Mouse (Mus musculus) small intestine, adult 2 months (tissue): ENCODE measurements around the gene Ptpn14. TPM values are rescaled to one million over a fixed set of nuclear protein-coding genes. Genes with fewer than 3 reads are reported as not detected.

ENCODE experiments used
- H3K27ac ChIP-seq: fragments of 200-500 bp; 2 replicates; pipeline ENCODE4 v1.5.1; 2012; ENCODE audit warnings: low read depth, low read length, control low read depth, inconsistent platforms; ENCODE audit not compliant: insufficient read depth
- H3K27me3 ChIP-seq: fragments of 200-500 bp; 2 replicates; pipeline ENCODE4 v1.6.1; 2012; ENCODE audit warnings: mild to moderate bottlenecking, moderate library complexity, low read length, inconsistent platforms; ENCODE audit not compliant: control insufficient read depth, insufficient read depth
- H3K36me3 ChIP-seq: fragments of 200-500 bp; 2 replicates; pipeline ENCODE4 v1.6.1; 2012; ENCODE audit warnings: mild to moderate bottlenecking, low read length, control low read depth, inconsistent platforms; ENCODE audit not compliant: control insufficient read depth, insufficient read depth
- H3K4me1 ChIP-seq: fragments of 200-500 bp; 2 replicates; pipeline ENCODE4 v1.6.1; 2012; ENCODE audit warnings: low read length, inconsistent platforms, mixed read lengths; ENCODE audit not compliant: control insufficient read depth, insufficient read depth, insufficient read length
- H3K4me3 ChIP-seq: fragments of 200-500 bp; 2 replicates; pipeline ENCODE4 v1.5.1; 2012; ENCODE audit warnings: low read depth, mild to moderate bottlenecking, control low read depth, inconsistent platforms, low read length, moderate library complexity
- CTCF ChIP-seq: fragments of 200-500 bp; IDR thresholded peaks from 2 replicates; pipeline ENCODE4 v1.5.1; 2012; ENCODE audit warnings: low read depth, mild to moderate bottlenecking, control low read depth, inconsistent platforms, low read length, moderate library complexity, mixed read lengths; ENCODE audit not compliant: insufficient replicate concordance, insufficient read length; ENCODE audit errors: extremely low read depth
- POLR2A ChIP-seq: fragments of 200-500 bp; IDR thresholded peaks from 2 replicates; pipeline ENCODE4 v1.6.1; 2012; ENCODE audit warnings: low read depth, mild to moderate bottlenecking, control low read depth, inconsistent platforms, low read length, moderate library complexity
- WGBS: fragments of 180-500 bp; shearing (Covaris S2); methylation state at CpG from one replicate; pipeline ENCODE4 v1.1.7; 2018; 5-methylcytosine and 5-hydroxymethylcytosine counted together
- polyA plus RNA-seq: library from polyadenylated mRNA; depleted of rRNA; stranded (reverse); fragments of >200 nt; gene quantifications from 2 replicates; pipeline ENCODE4 v1.2.3, GENCODE M21; 2012

Ptpn14 gene
- polyA plus RNA-seq, 1 experiment: 2.5 TPM

DNA sequence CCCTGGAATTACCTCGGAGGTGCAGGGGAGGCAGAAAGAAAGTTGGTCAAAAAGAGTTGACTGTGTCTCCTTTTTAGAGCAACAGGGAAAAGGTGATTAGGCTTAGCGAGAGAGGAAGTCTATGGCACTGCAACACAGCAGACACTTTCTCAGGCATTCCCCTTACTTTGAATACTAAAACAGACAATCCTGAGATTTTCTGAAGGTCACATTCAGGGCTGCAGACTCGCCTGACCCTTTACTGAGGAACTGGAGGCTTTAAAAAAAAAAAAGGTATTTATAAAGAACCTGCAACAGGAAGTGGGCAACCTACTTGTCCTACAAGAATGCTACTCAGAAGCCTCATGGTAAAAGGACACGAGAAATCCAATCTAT, 189.0 kb downstream of the Ptpn14 start:
- 62% methylated on average over 4 of the region's 4 CpGs for WGBS
- Histone ChIP-seq H3K4me1 (peaks cover 9% of the 10 kb centered on the region), H3K27me3 (no peaks in the 10 kb centered on the region), H3K36me3 (peaks cover 2% of the 10 kb centered on the region; the same call in 1 of the 2 replicates), H3K4me3 (no peak overlapping the region), H3K27ac (no peak overlapping the region)
- TF ChIP-seq POLR2A (no peak), CTCF (no peak)

DNA sequence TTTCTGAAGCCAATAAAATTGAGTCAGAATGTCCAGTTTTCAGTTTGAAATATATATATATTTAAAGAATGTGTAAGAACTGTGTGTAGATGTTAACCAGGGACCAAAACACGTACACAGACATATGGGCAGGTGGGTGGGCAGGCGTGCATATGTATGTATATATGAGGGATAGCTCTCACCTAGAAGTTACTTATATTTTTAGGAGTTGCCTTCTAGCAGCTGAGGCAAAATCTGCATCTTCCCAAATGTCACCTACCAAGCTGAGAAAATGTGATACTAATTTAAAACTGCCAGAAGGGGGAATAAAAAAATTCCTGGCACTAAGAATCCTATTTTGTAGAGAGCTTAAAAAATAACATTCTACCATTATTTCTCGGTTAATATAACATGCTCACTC, 191.7 kb downstream of the Ptpn14 start:
- WGBS: 86% methylated on average over 3 of the region's 3 CpGs
- TF ChIP-seq CTCF (no peak), POLR2A (no peak)
- Histone ChIP-seq H3K27ac (no peak overlapping the region), H3K27me3 (no peaks in the 10 kb centered on the region), H3K36me3 (no peaks in the 10 kb centered on the region), H3K4me1 (peaks cover 14% of the 10 kb centered on the region), H3K4me3 (no peak overlapping the region)

DNA sequence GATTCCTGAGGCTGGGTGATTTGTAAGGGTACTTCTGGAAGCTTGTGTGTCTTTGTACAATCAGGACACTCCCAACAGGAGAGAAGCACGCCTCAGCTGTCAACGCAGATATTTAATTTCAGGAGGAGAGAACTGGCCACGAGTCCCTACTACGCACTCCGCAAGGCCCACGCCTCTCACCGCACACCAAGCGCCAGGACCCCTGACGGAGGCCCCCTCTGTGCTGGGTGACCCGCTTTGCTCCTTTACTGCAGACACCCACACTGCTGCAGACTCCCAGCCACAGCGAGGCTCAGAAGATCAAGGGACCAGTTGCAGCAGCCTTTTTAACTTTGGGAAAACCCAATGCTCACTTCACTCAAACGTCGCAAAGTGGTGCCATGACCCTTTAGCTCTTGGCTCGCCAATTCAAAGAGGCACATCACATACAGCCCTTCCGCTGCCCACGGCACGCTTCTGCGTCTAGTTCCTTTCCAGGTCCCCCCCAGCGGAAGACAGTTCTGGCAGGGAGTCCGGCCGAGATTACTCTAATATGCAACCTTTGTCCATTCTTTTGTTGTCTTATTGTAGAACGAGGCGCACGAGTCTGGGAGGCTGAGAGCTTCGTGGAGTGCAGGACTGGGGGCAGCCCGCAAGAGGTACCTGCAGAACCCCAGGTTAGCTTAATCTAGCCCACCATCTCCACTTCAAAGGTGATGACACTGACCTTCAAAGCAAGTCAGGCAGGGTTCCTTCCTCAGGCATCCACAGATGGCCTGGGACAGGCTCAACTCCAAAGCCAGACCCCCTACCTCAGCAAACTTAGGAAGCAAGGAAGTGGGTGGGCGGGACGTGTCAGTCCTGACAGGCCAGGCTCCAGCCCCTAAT, 192.9 kb downstream of the Ptpn14 start:
- Histone ChIP-seq H3K4me1 (peaks cover 14% of the 10 kb centered on the region), H3K4me3 (peak overlapping the region; percentile 93), H3K36me3 (no peaks in the 10 kb centered on the region), H3K27ac (no peak overlapping the region), H3K27me3 (no peaks in the 10 kb centered on the region)
- WGBS: 36% methylated on average over 28 of the region's 28 CpGs
- TF ChIP-seq CTCF (no peak), POLR2A (no peak)

DNA sequence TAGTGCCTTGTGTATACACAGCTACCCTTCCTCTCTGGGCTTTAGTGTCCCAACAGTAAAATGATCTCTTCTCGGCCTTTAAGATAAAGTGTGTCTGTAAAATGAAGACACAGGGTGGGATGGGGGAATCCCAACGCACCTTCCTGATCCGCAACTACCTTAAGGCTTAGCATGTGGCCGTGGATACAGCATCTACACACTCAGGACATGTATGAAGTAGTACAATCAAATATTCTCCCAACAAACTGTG, 193.4 kb downstream of the Ptpn14 start:
- Histone ChIP-seq H3K36me3 (no peaks in the 10 kb centered on the region), H3K27ac (no peak overlapping the region), H3K4me3 (peak overlapping the region; percentile 93), H3K27me3 (no peaks in the 10 kb centered on the region), H3K4me1 (peaks cover 14% of the 10 kb centered on the region)
- no peak for TF ChIP-seq CTCF
- no peak for TF ChIP-seq POLR2A
- 3% methylated on average over 4 of the region's 4 CpGs for WGBS

DNA sequence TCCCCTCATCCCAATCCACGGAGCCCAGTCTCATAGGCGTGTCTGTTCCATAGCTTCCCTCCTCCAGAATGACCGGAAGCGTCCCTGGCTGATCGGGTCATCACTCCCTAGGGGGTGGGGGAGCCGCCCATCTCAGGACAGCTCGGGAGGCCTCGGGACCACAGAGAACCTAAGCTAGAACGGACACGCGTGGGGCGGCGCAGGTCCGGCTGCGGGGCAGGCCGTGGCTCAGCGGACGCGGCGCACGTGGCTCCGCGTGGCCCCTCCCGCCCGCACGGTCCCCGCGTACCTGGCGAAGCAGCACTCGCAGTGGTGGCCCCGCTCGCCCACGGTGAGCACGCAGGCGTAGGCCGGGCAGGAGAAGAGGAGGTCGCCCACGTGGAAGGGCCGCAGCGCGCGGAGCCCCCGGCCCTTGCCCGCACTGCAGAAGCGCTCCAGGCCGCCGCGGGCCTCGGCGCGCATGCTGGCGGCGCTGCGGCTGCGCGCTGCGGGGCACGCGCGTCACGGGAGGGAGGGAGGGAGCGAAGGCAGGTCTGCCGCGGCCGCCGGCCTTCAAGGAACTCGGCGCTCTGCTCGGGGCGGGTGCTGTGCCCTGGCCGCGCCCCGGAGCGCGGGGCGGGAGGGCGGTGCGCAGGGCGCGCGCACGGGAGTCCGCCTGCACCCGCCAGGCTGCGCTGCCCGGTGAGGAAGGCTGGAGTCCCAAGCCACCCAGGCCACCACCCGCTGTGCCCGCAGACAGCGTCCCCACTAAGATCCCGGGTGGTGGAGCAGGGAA, 193.9 kb downstream of the Ptpn14 start, which contains the start of gene Smyd2:
Gene Smyd2 (minus strand): TSS at position 546 of the 775 bp plus-strand sequence.
- Histone ChIP-seq H3K4me3 (peak within 1 kb of the TSS; percentile 93), H3K36me3 (no peaks in the 10 kb centered on the region), H3K27ac (peak within 1 kb of the TSS; percentile 40; the same call in 1 of the 2 replicates), H3K4me1 (peaks cover 14% of the 10 kb centered on the region), H3K27me3 (no peaks in the 10 kb centered on the region)
- TF ChIP-seq CTCF (peak; percentile 24; the same call in 1 of the 2 replicates), POLR2A (no peak; the same call in 1 of the 2 replicates)
- WGBS: under 1% methylated on average over 78 of the region's 90 CpGs

DNA sequence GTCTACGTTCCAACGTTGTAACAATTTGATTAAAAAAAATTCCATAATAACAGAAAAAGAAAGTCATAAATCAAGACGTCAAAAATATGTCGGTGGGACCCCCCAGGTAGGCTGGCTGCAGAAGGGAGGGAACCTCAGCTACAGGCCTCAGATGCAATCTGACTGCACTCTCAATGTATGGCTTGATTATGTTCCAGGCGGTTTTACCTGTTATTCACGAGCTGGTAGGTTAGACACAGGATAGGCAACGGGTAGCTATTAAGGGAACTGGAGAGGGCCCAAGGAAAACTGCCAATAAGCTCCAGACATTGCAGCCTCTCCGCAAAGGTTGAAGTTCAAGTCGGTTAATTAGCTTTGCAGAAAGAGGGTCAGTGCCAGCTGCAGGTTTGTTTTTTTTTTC, 194.7 kb downstream of the Ptpn14 start:
- Histone ChIP-seq H3K36me3 (no peaks in the 10 kb centered on the region), H3K4me3 (peak overlapping the region; percentile 93; the same call in 1 of the 2 replicates), H3K4me1 (peaks cover 14% of the 10 kb centered on the region), H3K27me3 (no peaks in the 10 kb centered on the region), H3K27ac (peak overlapping the region; percentile 40; the same call in 1 of the 2 replicates)
- 10% methylated on average over 9 of the region's 9 CpGs for WGBS
- no peak; the same call in 1 of the 2 replicates for TF ChIP-seq CTCF
- no peak for TF ChIP-seq POLR2A

DNA sequence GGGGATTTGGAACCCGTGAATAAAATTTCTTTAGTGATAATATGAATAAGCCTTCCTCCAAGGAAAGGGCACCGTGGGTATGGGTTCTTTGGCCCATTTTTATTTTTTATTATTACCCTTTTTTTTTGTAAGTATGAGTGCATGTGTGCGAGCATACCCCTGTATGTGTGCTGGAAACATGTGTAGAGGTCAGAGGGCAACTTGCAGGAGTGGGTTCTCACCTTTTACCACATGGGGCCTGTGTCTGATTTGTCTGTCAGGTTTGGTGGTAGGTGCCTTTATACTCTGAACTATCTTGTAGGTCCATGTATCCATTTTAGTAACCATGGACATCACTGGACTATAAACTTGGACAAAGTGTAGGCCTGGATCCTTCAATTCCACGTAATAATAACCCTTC, 195.1 kb downstream of the Ptpn14 start:
- no peaks in the 10 kb centered on the region for H3K27me3 ChIP-seq
- WGBS: 48% methylated on average over 4 of the region's 4 CpGs
- H3K27ac ChIP-seq: no peak overlapping the region
- peaks cover 14% of the 10 kb centered on the region for H3K4me1 ChIP-seq
- H3K36me3 ChIP-seq: no peaks in the 10 kb centered on the region
- no peak overlapping the region for H3K4me3 ChIP-seq
- TF ChIP-seq POLR2A (no peak), CTCF (no peak)
